Mouse (Mus musculus) lung, embryonic 16.5 days (tissue): ENCODE data around the gene Nosip. TPM values are rescaled to one million over a fixed set of nuclear protein-coding genes. Genes with fewer than 3 reads are reported as not detected.

Experiments used
- ATAC-seq: fragments of 200-750 bp; cut with Nextera tagmentation; 2 replicates; pipeline ENCODE4 v1.8.0; 2017; ENCODE audit warnings: low read depth, mild to moderate bottlenecking, moderate library complexity
- H3K27ac ChIP-seq: fragments of 300-500 bp; sonication (generic); 2 replicates; pipeline ENCODE4 v1.5.1; 2014; ENCODE audit warnings: mild to moderate bottlenecking, control low read depth, low read length
- H3K27me3 ChIP-seq: fragments of 300-500 bp; sonication (generic); 2 replicates; pipeline ENCODE4 v1.6.1; 2014; ENCODE audit warnings: low read depth, low read length, mixed read lengths; ENCODE audit not compliant: control insufficient read depth, insufficient read depth
- H3K36me3 ChIP-seq: fragments of 300-500 bp; sonication (generic); 2 replicates; pipeline ENCODE4 v1.6.1; 2014; ENCODE audit warnings: low read length; ENCODE audit not compliant: control insufficient read depth, insufficient read depth
- H3K4me1 ChIP-seq: fragments of 300-500 bp; sonication (generic); replicated peaks from 2 replicates; pipeline ENCODE4 v1.6.1; 2014; ENCODE audit warnings: low read length, mixed read lengths; ENCODE audit not compliant: control insufficient read depth, insufficient read depth
- H3K4me2 ChIP-seq: fragments of 300-500 bp; sonication (generic); 2 replicates; pipeline ENCODE4 v1.6.1; 2014; ENCODE audit warnings: low read depth, low read length, control low read depth
- H3K4me3 ChIP-seq: fragments of 300-500 bp; sonication (generic); 2 replicates; pipeline ENCODE4 v1.5.1; 2014; ENCODE audit warnings: mild to moderate bottlenecking, low read length, control low read depth
- H3K9ac ChIP-seq: fragments of 300-500 bp; sonication (generic); 2 replicates; pipeline ENCODE4 v1.6.1; 2014; ENCODE audit warnings: low read length, control low read depth
- H3K9me3 ChIP-seq: fragments of 300-500 bp; sonication (generic); 2 replicates; pipeline ENCODE4 v1.6.1; 2016; ENCODE audit warnings: low read length; ENCODE audit not compliant: control insufficient read depth
- WGBS: fragments of 180-500 bp; shearing (Covaris S2); extraction: QIAGEN DNeasy Blood & Tissue Kit; methylation state at CpG from one replicate; pipeline ENCODE4 v1.1.7; 2014; 5-methylcytosine and 5-hydroxymethylcytosine counted together
- polyA plus RNA-seq: library from polyadenylated mRNA; unstranded; fragments of >200 nt; fragmentation: Nextera tagmentation; extraction: Ambion mirVana; gene quantifications from 2 replicates; pipeline ENCODE4 v1.2.1, GENCODE M21; 2015

The Nosip gene
- polyA plus RNA-seq, 1 experiment from 2014 or later: 72.5 TPM

DNA sequence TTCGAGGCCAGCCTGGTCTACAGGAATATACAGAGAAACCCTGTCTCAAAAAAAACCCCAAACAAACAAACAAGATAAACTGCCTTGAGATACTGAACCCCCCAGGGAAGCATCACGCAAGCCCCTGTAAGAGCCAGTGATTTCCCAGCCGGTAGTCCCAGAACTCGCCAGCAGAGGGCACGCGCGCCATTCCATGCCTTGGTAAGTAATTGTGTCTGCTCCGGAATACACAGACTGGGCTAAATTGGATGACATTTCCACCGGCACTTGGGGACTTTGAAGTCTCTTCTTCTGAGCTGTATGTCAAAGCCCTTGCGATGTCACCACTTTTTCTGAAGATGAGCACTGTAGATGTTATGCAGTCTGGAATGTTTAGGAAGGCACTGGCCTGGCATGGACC, 17.6 kb downstream of the Nosip start:
- no peak overlapping the region for H3K27ac ChIP-seq
- peaks cover 29% of the 10 kb centered on the region for H3K36me3 ChIP-seq
- no peak overlapping the region for H3K4me2 ChIP-seq
- H3K9ac ChIP-seq: no peak overlapping the region
- peak; percentile 65 for ATAC-seq
- H3K4me1 ChIP-seq: peaks cover 7% of the 10 kb centered on the region; the same call in 1 of the 2 replicates
- H3K27me3 ChIP-seq: no peaks in the 10 kb centered on the region
- WGBS: 1% methylated on average over 10 of the region's 10 CpGs
- no peaks in the 10 kb centered on the region for H3K9me3 ChIP-seq
- H3K4me3 ChIP-seq: no peak overlapping the region

DNA sequence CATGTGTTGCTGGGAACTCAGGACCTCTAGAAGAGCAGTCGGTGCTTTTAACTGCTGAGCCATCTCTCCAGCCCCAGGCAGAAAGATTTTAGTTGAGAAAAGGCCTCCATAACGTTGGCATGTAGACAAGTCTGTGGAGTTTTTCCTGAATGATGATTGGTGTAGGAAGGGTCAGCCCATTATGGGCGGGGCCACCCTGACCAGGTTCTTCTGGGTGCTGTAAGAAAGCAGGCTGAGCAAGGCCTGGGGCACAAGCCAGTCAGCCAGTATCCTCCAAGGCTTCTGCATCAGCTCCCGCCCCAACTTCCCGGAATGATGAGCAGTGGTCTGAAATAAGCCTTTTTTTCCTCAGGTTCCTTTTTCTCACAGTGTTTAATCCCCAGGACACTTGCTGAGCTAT, 18.8 kb downstream of the Nosip start:
- Histone ChIP-seq H3K4me3 (no peak overlapping the region), H3K4me1 (peaks cover 7% of the 10 kb centered on the region; the same call in 1 of the 2 replicates), H3K36me3 (peaks cover 28% of the 10 kb centered on the region), H3K27ac (no peak overlapping the region), H3K9me3 (no peaks in the 10 kb centered on the region), H3K27me3 (no peaks in the 10 kb centered on the region), H3K9ac (no peak overlapping the region), H3K4me2 (no peak overlapping the region)
- no peak for ATAC-seq
- WGBS: 50% methylated on average over 5 of the region's 5 CpGs

DNA sequence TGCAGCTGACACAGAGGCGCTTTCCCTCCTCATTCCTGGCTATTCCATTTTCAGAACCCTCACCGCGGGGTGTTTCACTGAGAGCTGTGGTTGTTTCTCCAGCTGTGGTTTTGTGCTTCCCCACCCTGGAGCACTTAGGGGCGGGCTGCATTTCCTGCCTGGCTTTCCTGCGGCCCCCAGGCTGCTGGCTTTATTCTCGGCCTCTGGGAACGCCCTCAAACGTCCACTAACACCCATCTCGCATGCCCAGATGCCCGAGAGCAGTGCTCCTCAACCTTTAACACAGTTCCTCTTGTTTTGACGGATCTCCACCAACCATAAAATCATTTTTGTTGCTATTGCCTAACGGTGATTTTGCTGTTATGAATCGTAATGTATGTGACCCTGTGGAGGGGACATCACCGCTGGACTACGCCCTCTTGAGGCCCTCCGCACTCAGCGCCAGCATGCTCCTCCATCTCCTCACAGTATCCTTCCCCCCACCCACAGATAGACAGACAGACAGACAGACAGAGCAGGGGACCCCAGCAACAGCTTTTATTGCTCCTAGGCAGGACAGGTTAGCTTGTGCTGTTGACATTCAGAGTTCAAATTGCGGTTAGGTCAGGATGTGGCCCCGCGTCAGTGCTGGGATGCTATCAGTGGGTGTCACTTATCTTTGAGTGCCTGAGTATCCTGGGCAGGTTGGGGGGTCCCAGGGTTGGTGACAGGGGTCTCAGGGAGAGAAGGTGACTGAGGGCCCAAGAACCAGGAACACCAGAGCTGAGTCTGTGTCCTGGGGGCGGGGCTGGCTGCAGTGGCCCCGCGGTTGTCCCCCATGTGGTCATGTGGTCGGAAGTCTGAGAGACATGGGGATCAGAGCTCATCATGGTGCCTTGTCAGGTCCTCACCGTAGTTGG, 20.4 kb downstream of the Nosip start:
- Histone ChIP-seq H3K9ac (peak overlapping the region; percentile 45), H3K4me2 (0 out of 2 replicates have a peak overlapping the region, but pooled peaks have one; percentile 14), H3K27me3 (no peaks in the 10 kb centered on the region), H3K27ac (peak overlapping the region; percentile 76), H3K36me3 (peaks cover 30% of the 10 kb centered on the region), H3K9me3 (no peaks in the 10 kb centered on the region), H3K4me3 (no peak overlapping the region), H3K4me1 (peaks cover 7% of the 10 kb centered on the region; the same call in 1 of the 2 replicates)
- peak; percentile 30 for ATAC-seq
- WGBS: 64% methylated on average over 25 of the region's 25 CpGs

DNA sequence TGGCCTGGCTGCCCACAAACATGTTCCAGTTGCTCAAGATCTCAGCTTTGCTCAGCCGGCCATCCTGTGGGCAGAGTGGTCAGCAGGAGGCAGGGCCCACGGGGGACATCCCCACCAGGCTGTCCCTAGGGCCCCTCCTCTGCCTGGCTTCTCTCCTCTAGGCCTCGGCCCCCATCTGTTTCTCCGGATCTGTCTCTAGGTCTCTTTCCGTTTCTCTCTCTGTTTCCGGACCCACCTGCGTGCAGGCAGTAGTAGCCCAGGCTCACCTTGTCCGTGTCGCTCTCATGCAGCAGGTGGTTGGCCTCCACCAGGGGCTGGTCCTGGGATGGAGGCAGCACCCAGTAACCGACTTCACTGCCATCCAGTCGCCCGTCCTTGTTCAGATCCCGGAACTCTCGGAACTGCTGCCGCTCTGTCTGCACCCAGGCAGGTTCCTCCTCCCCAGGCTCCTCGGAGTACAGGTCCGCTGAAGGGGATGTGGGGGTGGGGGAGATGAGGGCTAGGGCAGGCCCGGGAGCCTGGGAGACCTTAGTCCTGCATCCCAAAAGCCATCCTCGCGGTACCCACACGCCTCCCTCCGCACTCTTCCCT, 21.2 kb downstream of the Nosip start:
- Histone ChIP-seq H3K9me3 (no peaks in the 10 kb centered on the region), H3K9ac (peak overlapping the region; percentile 13; the same call in 1 of the 2 replicates), H3K27me3 (no peaks in the 10 kb centered on the region), H3K4me3 (no peak overlapping the region), H3K4me2 (no peak overlapping the region), H3K27ac (0 out of 2 replicates have a peak overlapping the region, but pooled peaks have one; percentile 16), H3K4me1 (peaks cover 7% of the 10 kb centered on the region; the same call in 1 of the 2 replicates), H3K36me3 (peaks cover 34% of the 10 kb centered on the region)
- no peak for ATAC-seq
- WGBS: 75% methylated on average over 22 of the region's 22 CpGs

DNA sequence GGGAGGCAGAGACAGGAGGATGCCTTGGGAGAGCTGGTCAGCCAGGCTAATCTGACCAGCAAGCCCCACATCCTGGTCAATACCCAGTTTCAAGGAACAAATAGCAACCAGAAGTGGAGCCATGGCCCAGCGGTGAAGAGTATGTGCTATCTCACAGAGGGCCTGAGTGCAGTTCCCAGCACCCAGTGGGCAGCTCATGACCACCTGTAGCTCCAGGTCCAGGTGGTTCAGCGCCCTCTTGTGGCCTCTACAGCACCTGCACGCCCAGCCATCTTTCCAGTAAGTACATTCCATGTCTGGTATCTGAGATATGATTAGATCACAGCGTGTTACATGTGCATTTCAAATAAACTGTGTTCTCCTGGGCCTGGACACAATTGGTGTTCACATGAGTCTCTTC, 23.9 kb downstream of the Nosip start:
- Histone ChIP-seq H3K4me3 (no peak overlapping the region), H3K9me3 (no peaks in the 10 kb centered on the region), H3K4me1 (peaks cover 13% of the 10 kb centered on the region), H3K9ac (no peak overlapping the region), H3K4me2 (no peak overlapping the region), H3K36me3 (peaks cover 38% of the 10 kb centered on the region), H3K27ac (no peak overlapping the region), H3K27me3 (no peaks in the 10 kb centered on the region)
- ATAC-seq: no peak
- WGBS: 78% methylated on average over 4 of the region's 4 CpGs

DNA sequence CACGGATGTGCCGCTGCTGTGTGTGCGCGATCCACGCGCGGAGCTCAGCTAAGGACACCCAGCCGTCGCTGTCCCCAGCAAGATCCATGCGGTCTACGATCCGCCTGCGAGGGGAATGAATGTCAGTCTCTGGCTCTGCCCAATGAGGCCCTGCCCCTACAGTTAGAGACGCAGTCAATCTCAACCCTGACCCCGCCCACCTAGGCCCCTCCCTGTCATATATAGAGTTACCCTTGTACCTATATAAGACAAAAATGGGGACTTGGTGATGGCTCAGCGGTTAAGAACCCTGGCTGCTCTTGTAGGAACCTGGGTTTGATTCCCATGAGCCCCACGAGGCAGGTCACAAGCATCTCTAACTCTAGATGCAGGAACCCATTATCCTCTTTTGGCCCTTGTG, 26.4 kb downstream of the Nosip start:
- Histone ChIP-seq H3K4me3 (no peak overlapping the region), H3K36me3 (peaks cover 32% of the 10 kb centered on the region), H3K27ac (no peak overlapping the region), H3K27me3 (no peaks in the 10 kb centered on the region), H3K9ac (no peak overlapping the region), H3K9me3 (no peaks in the 10 kb centered on the region), H3K4me1 (peaks cover 19% of the 10 kb centered on the region), H3K4me2 (no peak overlapping the region)
- WGBS: 89% methylated on average over 17 of the region's 17 CpGs
- no peak for ATAC-seq

DNA sequence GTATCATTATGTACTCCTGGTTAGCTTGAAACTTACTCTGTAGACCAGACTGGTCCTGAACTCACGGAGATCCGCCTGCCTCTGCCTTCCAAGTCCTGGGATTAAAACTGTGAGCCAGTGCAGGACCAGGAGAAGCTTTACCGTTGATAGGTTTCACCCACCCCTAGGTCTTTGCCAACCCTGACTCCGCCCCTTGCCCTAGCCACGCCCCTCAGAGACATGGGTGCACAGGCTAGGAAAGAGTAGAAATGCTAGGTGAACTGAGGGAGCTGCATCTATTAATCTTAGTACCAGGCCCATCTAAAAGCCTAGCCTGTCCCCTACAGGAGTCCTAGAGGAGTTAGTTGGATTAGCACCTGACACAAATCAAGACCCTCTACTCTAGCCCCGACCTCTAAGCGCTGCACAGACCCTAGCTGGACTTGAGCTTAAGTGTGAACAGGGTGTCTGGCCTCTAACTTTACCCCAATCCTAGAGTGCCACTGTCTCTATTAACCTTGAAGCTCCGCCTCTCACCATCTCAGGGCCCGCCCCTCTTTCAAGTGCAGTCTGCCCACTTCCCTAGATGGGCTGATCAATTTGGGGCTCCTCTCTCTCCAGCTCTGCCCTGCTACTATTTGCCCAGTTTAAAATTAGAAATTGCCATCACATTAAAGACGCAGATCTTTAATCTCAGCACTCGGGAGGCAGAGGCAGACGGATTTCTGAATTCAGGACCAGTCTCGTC, 28.2 kb downstream of the Nosip start:
- WGBS: 69% methylated on average over 13 of the region's 13 CpGs

DNA sequence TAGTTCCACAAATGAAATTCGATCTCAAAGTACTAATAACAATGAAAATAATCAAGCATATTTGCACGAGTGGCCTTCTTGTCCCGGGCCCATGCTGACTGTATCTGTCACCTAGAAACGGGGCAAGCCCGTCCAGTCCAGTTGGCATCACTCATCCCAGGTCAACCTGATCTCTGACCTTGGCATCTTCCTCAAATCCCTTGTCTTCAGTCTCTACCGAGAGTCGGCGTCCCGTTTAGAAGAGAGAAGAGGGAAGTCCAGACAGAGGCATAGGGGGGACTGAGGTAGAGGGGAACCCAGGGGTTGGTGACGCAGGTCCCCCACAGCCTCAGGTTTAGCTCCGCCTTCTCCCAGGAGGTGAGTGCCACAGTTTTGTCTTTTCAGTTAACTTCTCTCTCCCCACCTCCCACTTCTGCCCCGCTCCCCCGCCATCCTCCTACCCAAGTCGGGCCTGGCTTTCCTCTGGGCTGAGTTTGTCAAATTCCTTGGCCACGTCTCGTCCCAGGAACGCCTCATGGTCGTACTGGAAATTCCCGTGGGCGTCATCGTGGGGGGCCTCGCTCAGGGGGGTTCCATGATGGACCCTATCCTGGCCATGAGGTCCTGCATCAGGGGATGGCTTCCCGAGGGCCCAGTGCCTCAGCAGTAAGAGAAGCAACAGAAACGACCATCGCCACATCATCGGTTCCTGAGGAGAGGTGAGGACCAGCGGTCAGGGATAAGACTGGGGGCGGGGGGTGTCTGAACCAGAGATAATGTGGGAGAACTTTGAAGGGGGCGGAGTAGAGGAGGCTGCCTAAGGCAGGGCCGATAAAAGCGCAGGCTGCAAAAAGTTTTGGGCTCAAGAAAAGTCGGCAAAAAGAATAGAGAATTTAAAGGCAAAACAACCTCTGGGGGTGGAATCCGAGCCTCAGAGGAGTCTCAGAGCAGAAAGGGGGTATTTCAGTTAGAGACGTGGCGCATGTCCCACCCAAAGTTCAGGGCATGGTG, 29.1 kb downstream of the Nosip start:
- peak overlapping the region; percentile 64 for H3K4me3 ChIP-seq
- H3K4me2 ChIP-seq: peak overlapping the region; percentile 74
- H3K4me1 ChIP-seq: peaks cover 20% of the 10 kb centered on the region
- H3K27ac ChIP-seq: peak overlapping the region; percentile 81
- peaks cover 22% of the 10 kb centered on the region for H3K36me3 ChIP-seq
- no peaks in the 10 kb centered on the region for H3K9me3 ChIP-seq
- ATAC-seq: peak; percentile 62
- WGBS: 7% methylated on average over 35 of the region's 35 CpGs
- H3K9ac ChIP-seq: peak overlapping the region; percentile 80
- H3K27me3 ChIP-seq: no peaks in the 10 kb centered on the region

More for the DNA sequence above, 28.2 kb downstream of the Nosip start:
- H3K27ac ChIP-seq: peak overlapping the region; percentile 81
- H3K9me3 ChIP-seq: no peaks in the 10 kb centered on the region
- peak overlapping the region; percentile 74 for H3K4me2 ChIP-seq
- peak overlapping the region; percentile 64 for H3K4me3 ChIP-seq
- no peak for ATAC-seq
- H3K27me3 ChIP-seq: no peaks in the 10 kb centered on the region
- H3K4me1 ChIP-seq: peaks cover 20% of the 10 kb centered on the region
- H3K9ac ChIP-seq: peak overlapping the region; percentile 80
- peaks cover 27% of the 10 kb centered on the region for H3K36me3 ChIP-seq
